Mouse (Mus musculus) spleen, adult 18-20 months (tissue): ENCODE measurements around the gene Taf12.
A peak's percentile ranks its signal among the peaks of the same experiment; 100 is the strongest.

ENCODE experiments used
- DNase-seq, 2 experiments: peaks; one replicate each; pipeline ENCODE4 v3.0.0; 2022; ENCODE audit warnings: mixed read lengths in 2 of 2

The Taf12 gene

DNA sequence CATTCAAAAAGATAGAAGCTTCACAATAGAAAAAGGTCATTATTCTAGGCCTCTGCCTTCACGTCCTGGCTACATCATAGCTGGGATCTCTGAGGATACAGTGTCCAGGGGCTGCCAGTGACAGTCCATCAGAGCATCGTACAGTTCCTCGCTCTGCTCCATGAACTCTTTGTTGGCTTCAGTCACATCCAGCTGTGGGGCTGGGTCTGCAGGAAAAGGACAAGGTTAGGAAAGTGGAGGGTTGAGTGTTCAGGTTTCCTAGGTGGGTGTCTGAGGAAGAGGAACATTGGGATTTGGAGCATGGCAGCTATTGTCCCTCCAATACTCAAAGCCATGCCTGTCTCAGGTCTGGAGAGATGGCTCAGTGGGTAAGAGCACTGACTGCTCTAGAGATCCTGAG is 37.6 kb downstream of the Taf12 start:
- DNase-seq, result no peak

DNA sequence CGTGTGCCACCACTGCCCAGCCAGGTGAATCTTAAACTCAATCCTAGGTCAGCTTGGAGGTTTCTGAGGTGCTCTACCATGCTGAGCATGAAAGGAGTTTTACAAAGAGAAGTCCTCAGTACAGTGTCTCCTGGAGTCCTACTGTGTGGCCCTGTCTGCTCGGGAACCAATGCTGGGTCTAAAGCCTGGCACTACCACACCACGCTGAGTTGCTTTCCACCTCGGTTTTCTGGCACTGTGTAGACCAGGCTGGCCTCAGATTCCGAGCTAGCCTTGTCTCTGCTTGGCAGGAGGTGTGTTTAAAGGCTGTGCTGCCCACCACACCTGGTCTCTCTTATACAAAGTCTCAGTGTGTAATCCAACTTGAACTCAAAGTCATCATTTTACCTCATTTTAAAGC is 38.5 kb downstream of the Taf12 start:
- DNase-seq, result no peak

DNA sequence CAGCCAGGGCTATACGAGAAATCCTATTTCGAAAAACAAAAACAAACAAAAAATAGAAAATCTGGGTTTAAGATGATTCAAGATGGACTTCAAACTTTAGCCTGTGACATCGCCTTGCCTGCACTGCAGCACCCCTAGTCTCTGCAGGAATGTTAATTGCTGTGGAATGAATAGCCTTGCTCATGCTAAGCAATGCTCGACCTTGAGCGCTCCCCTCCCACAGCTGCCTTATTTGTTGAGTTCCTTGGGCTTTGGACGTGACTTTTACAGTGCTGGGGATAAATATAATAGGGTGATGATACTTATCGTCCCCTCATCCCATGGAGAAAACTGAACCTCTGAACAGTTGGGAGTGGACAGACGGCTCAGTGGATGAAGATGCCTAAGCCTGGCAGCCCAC is 41.5 kb downstream of the Taf12 start:
- DNase-seq, result no peak

DNA sequence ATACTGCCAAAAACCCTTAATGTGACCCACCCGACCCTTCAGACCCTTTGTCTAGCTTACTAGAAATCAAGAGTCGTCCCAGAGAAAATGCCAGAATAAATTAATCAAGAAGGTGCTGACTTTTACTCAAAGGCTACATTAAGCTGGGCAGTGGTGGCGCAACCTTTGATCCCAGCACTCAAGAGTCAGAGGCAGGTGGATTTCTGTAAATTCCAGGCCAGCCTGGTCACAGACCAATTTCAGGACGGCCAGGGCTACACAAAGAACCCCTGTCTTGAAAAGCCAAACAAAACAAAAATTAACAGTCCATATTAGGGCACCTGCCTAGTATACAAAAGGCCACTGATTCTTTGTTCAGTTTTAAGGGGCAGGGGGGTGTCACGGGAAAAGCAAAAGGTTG is 52.3 kb downstream of the Taf12 start:
- no peak for DNase-seq

DNA sequence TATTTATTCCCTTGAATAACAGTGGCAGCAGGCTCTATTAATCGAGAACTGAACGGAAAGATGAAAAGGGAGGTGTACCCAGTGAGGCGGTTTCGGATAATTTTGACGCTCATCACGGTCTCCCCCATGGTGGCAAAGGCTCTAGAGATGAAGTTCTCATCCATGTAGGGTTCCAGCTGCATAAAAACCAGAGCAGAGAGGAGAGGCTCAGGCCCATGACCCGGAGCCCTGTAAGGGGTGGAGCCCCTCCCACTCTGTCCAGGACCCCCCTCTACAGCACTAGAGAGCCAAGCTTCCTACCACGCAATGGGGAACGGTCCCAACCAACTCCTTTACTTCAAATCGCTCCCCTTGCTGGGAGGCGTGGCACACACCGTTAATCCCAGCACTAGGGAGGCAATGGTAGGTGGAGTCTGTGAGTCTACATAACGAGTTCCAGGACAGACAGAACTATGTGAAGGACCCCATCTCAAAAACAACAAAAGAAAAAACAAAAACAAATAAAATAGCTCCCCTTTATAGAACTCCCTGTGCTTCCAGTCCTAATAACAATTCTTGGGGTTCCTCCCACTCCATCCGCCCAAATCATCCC is 54.3 kb downstream of the Taf12 start:
- no peak for DNase-seq

DNA sequence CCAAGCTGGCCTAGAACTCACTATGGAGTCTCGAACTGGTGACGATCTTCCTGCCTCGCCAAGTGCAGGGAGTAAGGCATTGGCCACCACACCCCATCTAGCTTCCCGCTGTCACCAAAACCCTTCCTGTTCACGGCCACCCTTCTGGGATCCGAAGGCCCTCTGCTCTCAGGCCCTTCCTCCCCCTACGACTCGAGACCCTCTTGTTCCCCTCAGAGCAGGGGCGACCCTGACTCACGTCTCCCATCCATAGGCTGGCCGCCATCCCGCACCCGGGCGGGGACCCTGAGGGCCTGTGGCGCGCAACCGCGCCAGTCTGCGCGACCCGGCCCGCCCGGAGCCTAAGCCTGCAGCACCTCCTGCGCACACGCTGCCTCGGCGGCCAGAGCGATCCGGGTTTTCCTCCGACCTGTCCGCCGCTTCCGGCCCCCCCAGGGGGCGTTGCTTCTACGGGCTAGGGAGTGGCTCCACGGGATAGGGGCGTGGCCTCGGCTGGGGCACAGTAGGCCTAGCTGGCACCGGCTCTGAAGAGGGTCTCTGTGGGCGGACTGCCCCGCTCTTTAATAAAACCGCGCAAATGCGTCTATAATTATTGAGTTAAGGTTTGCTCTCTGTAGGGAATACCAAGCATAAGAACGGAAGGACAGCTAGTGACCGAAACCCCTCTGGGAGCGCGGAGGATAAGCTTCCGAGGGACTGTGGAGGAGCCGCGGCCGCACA is 55.1 kb downstream of the Taf12 start, which contains the start of gene Trnau1ap:
Gene Trnau1ap, minus strand, starts transcription at position 424 of the 720 bp plus-strand sequence.
- DNase-seq, result peak; percentile 82 to 92

DNA sequence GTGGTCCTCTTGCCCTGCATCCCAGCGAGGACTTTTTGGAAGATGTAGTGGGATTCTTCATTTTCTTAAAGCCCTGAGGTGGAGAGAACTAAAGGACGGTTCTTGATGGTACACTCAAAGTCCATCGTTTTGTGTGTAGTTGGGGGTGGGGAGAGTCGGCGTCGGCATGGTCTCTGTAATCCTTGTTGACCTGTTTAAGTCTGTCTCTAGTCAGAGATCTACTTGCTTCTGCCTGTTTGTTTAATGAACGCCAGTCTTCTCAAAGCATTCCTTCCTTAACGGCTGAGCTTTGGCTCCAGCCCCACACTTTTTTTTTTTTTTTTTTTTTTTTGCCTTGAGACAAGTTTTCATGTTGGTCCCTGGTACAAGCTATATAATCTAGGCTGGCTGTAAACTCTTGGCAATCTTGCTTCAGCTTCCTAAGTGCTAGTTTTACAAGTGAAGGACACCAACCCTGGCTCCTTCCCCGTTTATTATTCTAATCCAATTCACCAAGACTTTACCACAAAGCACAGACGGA is 55.7 kb downstream of the Taf12 start:
- no peak for DNase-seq

DNA sequence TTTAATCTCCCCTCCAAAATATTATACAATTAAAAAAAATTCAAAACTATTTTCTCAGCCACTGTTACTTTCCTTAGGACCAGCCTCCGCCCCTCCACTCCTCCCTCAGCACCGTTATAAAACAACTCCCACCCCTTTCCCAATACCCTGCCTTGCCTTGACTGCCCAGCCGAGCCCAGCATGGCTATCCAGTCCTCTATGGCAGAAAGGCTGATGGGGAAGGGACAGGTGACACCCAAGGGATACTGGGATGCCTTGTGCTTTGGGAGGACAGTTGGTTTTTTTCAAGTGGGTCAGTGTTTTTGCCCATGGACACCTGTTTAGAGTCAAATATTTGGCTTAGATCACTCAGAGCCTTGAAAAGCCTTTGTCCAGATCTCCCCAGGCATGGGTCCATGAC is 57.8 kb downstream of the Taf12 start:
- DNase-seq, result no peak

DNA sequence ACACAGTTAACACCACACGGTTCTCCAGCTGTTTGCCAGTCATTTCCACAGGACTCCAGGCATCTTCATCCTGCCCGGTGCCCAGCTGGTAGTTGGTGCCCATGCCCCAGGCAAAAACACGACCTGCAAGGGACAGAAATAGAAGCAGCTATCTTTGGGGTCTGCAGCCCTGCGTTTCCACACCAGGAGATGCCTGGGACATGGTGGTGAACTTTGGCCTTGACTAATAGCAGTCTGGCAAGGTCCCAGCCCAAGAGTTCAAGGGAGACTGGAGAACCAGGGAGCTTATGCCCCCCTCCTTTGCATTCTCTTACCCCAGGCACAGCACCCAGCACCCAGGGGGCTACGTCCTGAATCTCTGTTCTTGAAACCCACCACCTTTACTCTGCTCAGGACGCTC is 58.7 kb downstream of the Taf12 start:
- DNase-seq, result no peak

DNA sequence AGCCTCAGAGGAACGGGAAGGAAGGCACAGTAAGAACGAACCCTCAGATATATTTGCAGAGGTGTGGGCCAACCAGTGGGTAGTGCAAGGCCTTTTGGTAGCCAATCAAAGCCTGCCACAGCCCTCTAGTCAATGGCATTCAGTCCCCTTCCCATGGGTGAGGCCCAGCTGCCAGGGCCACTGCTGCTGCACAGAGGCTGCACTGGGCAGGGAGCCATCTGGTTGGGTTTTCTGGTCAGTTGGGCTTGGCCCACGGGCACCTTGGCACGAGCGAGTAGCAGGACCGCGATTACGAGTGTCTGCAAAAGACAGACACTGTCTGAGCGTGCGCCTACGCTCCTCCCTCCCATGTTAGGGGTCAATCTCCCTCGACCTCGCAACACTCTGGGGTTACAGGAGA is 64.8 kb downstream of the Taf12 start:
- DNase-seq, result no peak

DNA sequence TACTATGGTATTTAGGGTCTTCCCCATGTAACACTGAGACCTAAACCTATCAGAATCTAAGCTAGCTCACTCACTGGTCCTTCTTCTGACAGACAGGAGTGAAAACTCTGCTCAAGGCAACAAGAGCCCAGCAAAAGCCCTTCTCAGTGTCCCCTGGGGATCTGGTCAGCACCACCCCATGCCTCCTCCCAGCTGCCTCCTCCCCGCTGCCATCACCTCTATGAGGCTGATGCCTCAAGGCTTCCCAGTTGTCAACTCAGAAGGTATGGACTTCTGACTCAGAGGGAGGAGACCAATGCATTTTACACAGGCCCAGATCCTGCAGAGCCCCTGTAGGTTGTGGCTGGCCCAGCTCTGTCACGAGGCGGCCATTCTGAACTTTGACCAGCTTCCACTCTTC is 67.3 kb downstream of the Taf12 start:
- no peak for DNase-seq

DNA sequence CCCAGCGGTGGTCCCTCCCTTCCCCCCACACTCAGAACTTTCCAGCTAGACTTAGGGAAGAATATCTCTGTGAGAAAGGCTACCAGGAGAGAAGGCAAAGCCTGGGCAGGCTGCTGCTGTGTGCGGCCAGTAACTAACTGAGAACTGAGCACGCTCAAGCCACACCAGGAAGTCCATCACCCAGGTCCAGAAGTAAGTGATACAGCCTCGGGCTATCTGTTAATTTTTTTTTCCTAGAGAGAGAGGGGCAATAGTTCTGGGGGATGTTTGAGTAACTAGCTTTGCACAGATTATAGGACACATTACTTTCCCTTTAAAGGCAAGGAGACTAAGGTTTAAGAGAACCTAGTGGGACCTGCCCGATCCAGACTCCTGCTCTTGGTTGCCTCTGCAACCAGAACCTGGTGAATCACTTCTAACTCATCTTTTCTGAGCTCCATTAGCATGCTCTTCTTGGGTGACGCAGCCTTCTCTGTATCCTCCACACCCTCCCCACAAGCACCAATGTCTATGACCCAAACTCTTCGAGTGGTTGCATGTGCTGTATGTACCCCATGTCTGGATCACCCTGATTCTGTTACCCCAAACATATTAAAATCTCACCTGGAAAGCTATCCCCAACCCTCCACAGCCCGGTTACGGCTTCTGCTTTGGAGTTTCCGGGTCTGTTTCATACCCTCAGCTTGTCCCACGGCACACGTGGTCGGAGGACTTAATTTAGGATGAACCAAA is 70.4 kb downstream of the Taf12 start:
- no peak for DNase-seq
